In the genomic region with DNA sequence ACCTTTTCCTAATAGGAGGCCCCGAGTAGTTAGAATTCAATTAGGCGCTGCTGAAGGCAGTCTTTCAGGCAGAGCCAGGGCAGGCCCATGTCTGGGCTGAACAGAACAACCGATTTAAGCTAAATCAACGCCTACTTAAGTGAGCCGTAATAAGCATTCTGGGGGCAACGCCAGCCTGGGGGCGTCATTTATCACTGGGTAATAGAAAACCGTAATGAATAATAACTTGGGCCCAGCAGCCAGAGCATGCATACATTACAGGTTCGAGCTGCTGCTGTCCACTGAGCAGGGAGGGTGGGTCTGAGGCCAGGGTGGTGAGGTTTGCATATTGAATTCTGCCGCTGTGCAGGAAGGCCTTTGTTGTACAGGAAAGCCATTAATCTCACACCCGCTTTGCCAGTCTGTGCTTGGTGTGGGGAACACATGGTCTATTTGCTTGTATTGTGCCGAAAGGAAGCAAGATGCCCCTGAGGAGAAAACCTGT, we compare ENCODE assay signal across 9 mouse cellular contexts.
A peak's percentile ranks its signal among the peaks of the same experiment; 100 is the strongest.
DNase-seq lines count a peak whose midpoint lies in the region; ATAC-seq lines count a peak whose summit lies in the region.
"Had no signal": no experiment of that assay in that cellular context is flagged by ENCODE, and none has a peak within 500 bp of the region (broad histone marks: within the 10 kb centered on the region; RNA-seq: fewer than 3 reads in every experiment).

No protein-coding gene starts in this region.

- no peaks in the 10 kb centered on the region for H3K9me3 ChIP-seq in forebrain, embryonic 14.5 days (replicated peaks; ENCODE audit: control insufficient read depth, low read length)
- no peaks in the 10 kb centered on the region for H3K9me3 ChIP-seq in midbrain, embryonic 12.5 days

- peaks cover 17% of the 10 kb centered on the region for H3K4me1 ChIP-seq in forebrain, embryonic 14.5 days (ENCODE audit: control insufficient read depth, insufficient read depth, low read length)
- peaks cover 19% of the 10 kb centered on the region for H3K4me1 ChIP-seq in midbrain, embryonic 12.5 days

- no peak overlapping the region; the same call in 1 of the 2 replicates for H3K9ac ChIP-seq in forebrain, embryonic 14.5 days (ENCODE audit: low read length)
- H3K9ac ChIP-seq in midbrain, embryonic 12.5 days (replicated peaks): no peak overlapping the region
- H3K9ac ChIP-seq: liver, postnatal 0 days had no signal

- H3K36me3 ChIP-seq in forebrain, embryonic 14.5 days (ENCODE audit: control insufficient read depth, insufficient read depth, low read length): no peaks in the 10 kb centered on the region
- H3K36me3 ChIP-seq in midbrain, embryonic 12.5 days: no peaks in the 10 kb centered on the region

- H3K27ac ChIP-seq in forebrain, embryonic 14.5 days (ENCODE audit: low read depth, low read length): peak overlapping the region; percentile 84
- peak overlapping the region; percentile 71 for H3K27ac ChIP-seq in midbrain, embryonic 12.5 days (replicated peaks)

- H3K27me3 ChIP-seq in forebrain, embryonic 14.5 days (replicated peaks; ENCODE audit: control insufficient read depth, insufficient read depth, low read length): no peaks in the 10 kb centered on the region
- no peaks in the 10 kb centered on the region for H3K27me3 ChIP-seq in midbrain, embryonic 12.5 days

- H3K4me2 ChIP-seq in forebrain, embryonic 14.5 days (ENCODE audit: low read length): no peak overlapping the region
- H3K4me2 ChIP-seq in midbrain, embryonic 12.5 days (replicated peaks): no peak overlapping the region

- WGBS in forebrain, embryonic 14.5 days: 5% methylated on average over 12 of the region's 12 CpGs
- 19% methylated on average over 12 of the region's 12 CpGs for WGBS in midbrain, embryonic 12.5 days

- peak; percentile 95 for ATAC-seq in forebrain, embryonic 14.5 days
- ATAC-seq in midbrain, embryonic 12.5 days (ENCODE audit: low FRiP score, low read depth): peak; percentile 93
- no peak for ATAC-seq in erythroblast, adult 5-6 weeks (replicated peaks; ENCODE audit: low FRiP score, poor library complexity, severe bottlenecking)
- ATAC-seq: liver, postnatal 0 days had no signal

- H3K4me3 ChIP-seq in forebrain, embryonic 14.5 days (ENCODE audit: low read depth, low read length): no peak overlapping the region
- no peak overlapping the region for H3K4me3 ChIP-seq in midbrain, embryonic 12.5 days

- peak; percentile 58 for DNase-seq in embryo, embryonic 10.5 days (ENCODE audit: low spot score)
- peak; percentile 93 for DNase-seq in forebrain, embryonic 14.5 days (ENCODE audit: low spot score)
- DNase-seq in kidney, postnatal 10 days: peak; percentile 8
- no peak for DNase-seq in spleen, adult 12 weeks (ENCODE audit: low spot score)
- no peak for DNase-seq in lung, postnatal 36 days
- DNase-seq in lung, postnatal 14 days: no peak
- DNase-seq: liver, postnatal 0 days had no signal

Comparison
In these comparisons a context has a peak if more than half of its experiments do, and no peak if none do; other contexts are left out.
1. DNase-seq: peak in embryo, embryonic 10.5 days (single experiment), forebrain, embryonic 14.5 days (single experiment) and kidney, postnatal 10 days (single experiment); none in spleen, adult 12 weeks (single experiment), lung, postnatal 36 days (single experiment) and lung, postnatal 14 days (single experiment).